Mouse (Mus musculus) hindbrain, embryonic 11.5 days (tissue): ENCODE measurements around the gene Ppp1r16b. TPM values are rescaled to one million over a fixed set of nuclear protein-coding genes. Genes with fewer than 3 reads are reported as not detected.

Source experiments
- ATAC-seq: fragments of 200-750 bp; cut with Nextera tagmentation; 2 replicates; pipeline ENCODE4 v1.8.0; 2017; ENCODE audit warnings: mild to moderate bottlenecking, moderate TSS enrichment, moderate library complexity; ENCODE audit not compliant: low FRiP score
- DNase-seq: peaks from one replicate; pipeline ENCODE4 v3.0.0-alpha.2; 2015; ENCODE audit warnings: low spot score
- H3K27ac ChIP-seq: fragments of 300-500 bp; sonication (generic); 2 replicates; pipeline ENCODE4 v1.5.1; 2014; ENCODE audit warnings: mild to moderate bottlenecking, low read depth, low read length
- H3K27me3 ChIP-seq: fragments of 300-500 bp; sonication (generic); 2 replicates; pipeline ENCODE4 v1.6.1; 2014; ENCODE audit warnings: mild to moderate bottlenecking, low read length, moderate library complexity, mixed read lengths; ENCODE audit not compliant: control insufficient read depth, insufficient read depth
- H3K36me3 ChIP-seq: fragments of 300-500 bp; sonication (generic); 2 replicates; pipeline ENCODE4 v1.6.1; 2014; ENCODE audit warnings: mild to moderate bottlenecking, low read length, moderate library complexity, mixed read lengths; ENCODE audit not compliant: control insufficient read depth, insufficient read depth
- H3K4me1 ChIP-seq: fragments of 300-500 bp; sonication (generic); replicated peaks from 2 replicates; pipeline ENCODE4 v1.6.1; 2014; ENCODE audit warnings: low read length, mixed read lengths; ENCODE audit not compliant: control insufficient read depth, insufficient read depth
- H3K4me2 ChIP-seq: fragments of 300-500 bp; sonication (generic); replicated peaks from 2 replicates; pipeline ENCODE4 v1.6.1; 2014; ENCODE audit warnings: mild to moderate bottlenecking, low read depth, low read length
- H3K4me3 ChIP-seq: fragments of 300-500 bp; sonication (generic); 2 replicates; pipeline ENCODE4 v1.5.1; 2014; ENCODE audit warnings: low read depth, low read length
- H3K9ac ChIP-seq: fragments of 300-500 bp; sonication (generic); 2 replicates; pipeline ENCODE4 v1.6.1; 2014; ENCODE audit warnings: low read depth, low read length
- H3K9me3 ChIP-seq: fragments of 300-500 bp; sonication (generic); 2 replicates; pipeline ENCODE4 v1.6.1; 2016; ENCODE audit warnings: low read length; ENCODE audit not compliant: control insufficient read depth
- WGBS: fragments of 180-500 bp; shearing (Covaris S2); extraction: QIAGEN DNeasy Blood & Tissue Kit; methylation state at CpG from one replicate; pipeline ENCODE4 v1.1.7; 2014; 5-methylcytosine and 5-hydroxymethylcytosine counted together
- polyA plus RNA-seq: library from polyadenylated mRNA; unstranded; fragments of >200 nt; fragmentation: Nextera tagmentation; extraction: Ambion mirVana; gene quantifications from 2 replicates; pipeline ENCODE4 v1.2.1, GENCODE M21; 2014

Ppp1r16b gene
- polyA plus RNA-seq, 1 experiment from 2014 or later, result 3.6 TPM

DNA sequence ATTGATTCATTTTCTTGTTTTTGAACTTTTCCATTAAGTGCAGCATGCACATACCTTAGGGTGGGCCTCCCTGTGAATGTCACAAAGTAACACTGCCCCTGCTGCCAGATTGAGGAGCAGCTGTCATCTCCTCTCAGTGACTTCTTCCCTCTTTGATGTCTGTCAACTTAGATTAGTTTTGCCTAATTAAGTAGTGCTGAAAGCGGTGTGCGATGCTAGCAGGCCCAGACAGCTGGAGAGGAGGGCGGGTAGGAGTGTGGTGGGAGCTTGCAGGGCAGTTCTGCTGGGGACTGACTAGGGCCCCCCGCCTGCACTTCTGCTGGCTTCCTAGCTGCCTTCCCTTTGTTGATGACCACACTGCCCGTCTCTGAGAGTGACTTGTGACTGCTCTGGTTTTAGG lies 33.3 kb upstream of the Ppp1r16b start:
- Histone ChIP-seq H3K4me1 (no peaks in the 10 kb centered on the region), H3K9me3 (no peaks in the 10 kb centered on the region), H3K27me3 (no peaks in the 10 kb centered on the region), H3K27ac (no peak overlapping the region), H3K36me3 (peaks cover 22% of the 10 kb centered on the region), H3K4me3 (no peak overlapping the region), H3K9ac (no peak overlapping the region), H3K4me2 (no peak overlapping the region)
- 72% methylated on average over 5 of the region's 5 CpGs for WGBS
- no peak for DNase-seq
- ATAC-seq, result no peak

DNA sequence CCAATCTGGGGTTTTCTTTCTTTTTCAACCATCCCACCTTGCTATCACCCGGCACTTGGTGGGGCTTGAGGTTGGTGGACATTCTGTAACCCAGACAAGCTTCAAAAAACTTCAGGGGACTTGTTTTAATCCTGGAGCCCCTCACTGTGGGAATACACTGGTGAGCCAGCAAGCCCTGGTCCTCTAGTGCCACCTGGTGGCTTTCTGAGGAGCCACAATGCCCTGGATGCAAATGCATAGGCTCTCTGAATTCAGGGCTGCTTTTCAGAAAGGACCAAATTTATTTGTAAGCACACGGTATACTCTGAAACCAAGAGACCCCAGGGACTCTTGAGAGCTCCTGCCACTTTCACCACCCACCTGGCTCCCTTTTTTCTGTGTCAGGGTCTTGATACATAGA lies 23.3 kb upstream of the Ppp1r16b start:
- peak; percentile 85 for DNase-seq
- Histone ChIP-seq H3K27me3 (no peaks in the 10 kb centered on the region), H3K36me3 (peaks cover 3% of the 10 kb centered on the region; the same call in 1 of the 2 replicates), H3K4me2 (no peak overlapping the region), H3K27ac (no peak overlapping the region), H3K9ac (no peak overlapping the region), H3K4me1 (no peaks in the 10 kb centered on the region), H3K4me3 (no peak overlapping the region), H3K9me3 (no peaks in the 10 kb centered on the region)
- 19% methylated on average over 2 of the region's 2 CpGs for WGBS
- ATAC-seq, result no peak

DNA sequence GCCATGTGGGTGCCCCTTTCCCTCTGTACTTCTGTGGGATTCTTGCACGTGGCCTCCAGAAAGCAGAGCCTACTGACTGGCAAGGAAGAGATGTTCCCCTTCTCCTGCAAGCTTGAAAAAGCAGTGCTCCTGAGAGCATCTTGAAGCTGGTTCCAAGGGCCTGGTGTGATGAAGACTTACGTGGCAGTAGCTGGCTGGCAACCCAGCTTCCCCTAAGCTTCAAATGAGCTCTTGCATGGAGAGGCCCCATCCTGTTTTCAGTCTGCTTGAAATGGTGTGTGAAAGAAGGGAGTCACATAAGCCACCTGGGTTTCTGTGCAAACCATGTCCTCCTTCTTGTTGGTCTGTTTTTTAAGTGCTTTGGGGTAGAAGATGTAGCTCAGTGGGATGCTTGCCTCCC lies 22.6 kb upstream of the Ppp1r16b start:
- H3K27ac ChIP-seq, result no peak overlapping the region
- 0 out of 2 replicates have a peak, but pooled peaks cover 3% of the 10 kb centered on the region for H3K36me3 ChIP-seq
- H3K4me1 ChIP-seq, result no peaks in the 10 kb centered on the region
- H3K4me2 ChIP-seq, result no peak overlapping the region
- no peak overlapping the region for H3K4me3 ChIP-seq
- WGBS, result 91% methylated on average over 2 of the region's 2 CpGs
- H3K9me3 ChIP-seq, result no peaks in the 10 kb centered on the region
- H3K27me3 ChIP-seq, result no peaks in the 10 kb centered on the region
- no peak overlapping the region for H3K9ac ChIP-seq
- DNase-seq, result no peak
- no peak for ATAC-seq

DNA sequence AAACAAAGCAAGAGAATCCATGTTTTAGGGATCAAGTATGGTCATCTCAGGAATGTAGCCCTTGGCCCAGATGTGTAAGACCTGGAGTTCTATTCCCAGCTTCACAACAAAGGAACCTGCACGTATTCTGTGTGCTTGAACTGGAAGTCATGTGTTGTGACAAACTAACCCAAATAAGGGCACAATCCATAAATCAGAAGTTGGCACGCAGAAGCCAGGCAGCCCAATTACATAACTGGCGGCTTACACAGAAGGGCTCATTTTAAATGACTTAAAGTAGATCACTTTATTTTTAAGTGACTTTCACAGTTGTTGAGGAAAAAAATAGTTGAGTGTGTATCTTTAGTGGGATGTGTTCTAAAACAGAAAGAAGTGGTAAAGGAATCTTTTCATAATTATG lies 21.4 kb upstream of the Ppp1r16b start:
- Histone ChIP-seq H3K4me1 (no peaks in the 10 kb centered on the region), H3K27me3 (no peaks in the 10 kb centered on the region), H3K36me3 (0 out of 2 replicates have a peak, but pooled peaks cover 3% of the 10 kb centered on the region), H3K4me2 (no peak overlapping the region), H3K9me3 (no peaks in the 10 kb centered on the region), H3K27ac (no peak overlapping the region), H3K9ac (no peak overlapping the region), H3K4me3 (no peak overlapping the region)
- 95% methylated on average over 3 of the region's 3 CpGs for WGBS
- DNase-seq (no peak), ATAC-seq (no peak)

GRCm38 (mm10) chr2:158651159-158651908 lies 13.9 kb upstream of the Ppp1r16b start:
- Histone ChIP-seq H3K4me1 (no peaks in the 10 kb centered on the region; the same call in 1 of the 2 replicates), H3K4me2 (no peak overlapping the region), H3K9ac (no peak overlapping the region), H3K4me3 (no peak overlapping the region), H3K36me3 (no peaks in the 10 kb centered on the region), H3K27ac (no peak overlapping the region), H3K27me3 (no peaks in the 10 kb centered on the region), H3K9me3 (no peaks in the 10 kb centered on the region)
- DNase-seq (no peak), ATAC-seq (no peak)
- 63% methylated on average over 7 of the region's 7 CpGs for WGBS

DNA sequence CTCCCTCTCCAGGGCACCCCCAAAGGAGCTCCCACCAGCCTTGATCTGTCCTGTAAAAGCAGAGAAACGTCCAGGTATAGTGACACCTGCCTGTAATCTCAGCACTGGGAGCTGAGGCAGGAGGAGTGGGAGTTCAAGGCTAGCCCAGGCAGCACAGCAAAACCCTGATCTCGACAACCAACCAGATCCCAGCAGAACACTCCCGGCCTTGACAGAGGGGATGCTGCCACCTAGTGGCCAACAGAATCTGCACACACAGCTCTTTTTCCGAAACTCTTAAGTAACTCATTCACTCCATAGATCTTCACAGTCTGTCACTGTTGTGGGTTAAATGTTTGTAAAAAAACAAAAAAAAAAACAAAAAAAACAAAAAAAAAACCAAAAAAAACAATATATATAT lies 12.2 kb upstream of the Ppp1r16b start:
- H3K9ac ChIP-seq, result no peak overlapping the region
- 6% methylated on average over 4 of the region's 4 CpGs for WGBS
- H3K4me3 ChIP-seq, result no peak overlapping the region
- H3K36me3 ChIP-seq, result no peaks in the 10 kb centered on the region
- no peak overlapping the region for H3K4me2 ChIP-seq
- ATAC-seq, result no peak
- H3K27me3 ChIP-seq, result no peaks in the 10 kb centered on the region
- peak; percentile 86 for DNase-seq
- no peaks in the 10 kb centered on the region for H3K9me3 ChIP-seq
- H3K27ac ChIP-seq, result no peak overlapping the region
- no peaks in the 10 kb centered on the region; the same call in 1 of the 2 replicates for H3K4me1 ChIP-seq

GRCm38 (mm10) chr2:158654717-158655116 lies 10.5 kb upstream of the Ppp1r16b start:
- H3K4me1 ChIP-seq, result no peaks in the 10 kb centered on the region; the same call in 1 of the 2 replicates
- ATAC-seq (no peak), DNase-seq (no peak)
- H3K9me3 ChIP-seq, result no peaks in the 10 kb centered on the region
- no peak overlapping the region for H3K4me3 ChIP-seq
- H3K27me3 ChIP-seq, result no peaks in the 10 kb centered on the region
- H3K27ac ChIP-seq, result no peak overlapping the region
- 88% methylated on average over 9 of the region's 9 CpGs for whole genome bisulfite sequencing
- no peak overlapping the region for H3K9ac ChIP-seq
- H3K4me2 ChIP-seq, result no peak overlapping the region
- H3K36me3 ChIP-seq, result no peaks in the 10 kb centered on the region

- no peak for ATAC-seq
- H3K27me3 ChIP-seq, result no peaks in the 10 kb centered on the region
- no peaks in the 10 kb centered on the region; the same call in 1 of the 2 replicates for H3K4me1 ChIP-seq
- DNase-seq, result no peak
- 82% methylated on average over 4 of the region's 4 CpGs for WGBS
- H3K36me3 ChIP-seq, result no peaks in the 10 kb centered on the region
- H3K27ac ChIP-seq, result no peak overlapping the region
- H3K9me3 ChIP-seq, result no peaks in the 10 kb centered on the region
- H3K4me2 ChIP-seq, result no peak overlapping the region
- H3K9ac ChIP-seq, result no peak overlapping the region
- no peak overlapping the region for H3K4me3 ChIP-seq
Observed at GRCm38 (mm10) chr2:158655806-158656205, 9.4 kb upstream of the Ppp1r16b start.

GRCm38 (mm10) chr2:158658822-158659221 lies 6.4 kb upstream of the Ppp1r16b start:
- H3K9me3 ChIP-seq, result no peaks in the 10 kb centered on the region
- no peak for DNase-seq
- H3K27ac ChIP-seq, result no peak overlapping the region
- no peaks in the 10 kb centered on the region for H3K27me3 ChIP-seq
- H3K4me1 ChIP-seq, result no peaks in the 10 kb centered on the region
- ATAC-seq, result no peak
- H3K36me3 ChIP-seq, result no peaks in the 10 kb centered on the region
- 56% methylated on average over 6 of the region's 6 CpGs for WGBS
- no peak overlapping the region for H3K9ac ChIP-seq
- H3K4me2 ChIP-seq, result no peak overlapping the region
- H3K4me3 ChIP-seq, result no peak overlapping the region
